Mouse (Mus musculus) kidney, embryonic 14.5 days (tissue): Measurements from ENCODE around the gene Pafah1b1. TPM values are rescaled to one million over a fixed set of nuclear protein-coding genes. Genes with fewer than 3 reads are reported as not detected.

ENCODE experiments used
- ATAC-seq: fragments of 200-750 bp; cut with Nextera tagmentation; 2 replicates; pipeline ENCODE4 v1.8.0; 2017; ENCODE audit warnings: moderate number of reproducible peaks, mild to moderate bottlenecking, moderate TSS enrichment, moderate library complexity; ENCODE audit not compliant: low FRiP score, low TSS enrichment
- H3K27ac ChIP-seq: fragments of 300-500 bp; sonication (generic); 2 replicates; pipeline ENCODE4 v1.5.1; 2014; ENCODE audit warnings: low read depth, mild to moderate bottlenecking, low read length, moderate library complexity, mixed read lengths
- H3K27me3 ChIP-seq: fragments of 300-500 bp; sonication (generic); 2 replicates; pipeline ENCODE4 v1.6.1; 2014; ENCODE audit warnings: mild to moderate bottlenecking, low read length; ENCODE audit not compliant: control insufficient read depth, insufficient read depth
- H3K36me3 ChIP-seq: fragments of 300-500 bp; sonication (generic); 2 replicates; pipeline ENCODE4 v1.6.1; 2014; ENCODE audit warnings: low read length, mixed read lengths; ENCODE audit not compliant: control insufficient read depth, insufficient read depth
- H3K4me1 ChIP-seq: fragments of 300-500 bp; sonication (generic); 2 replicates; pipeline ENCODE4 v1.6.1; 2014; ENCODE audit warnings: low read length, mixed read lengths; ENCODE audit not compliant: control insufficient read depth, insufficient read depth
- H3K4me2 ChIP-seq: fragments of 300-500 bp; sonication (generic); replicated peaks from 2 replicates; pipeline ENCODE4 v1.6.1; 2014; ENCODE audit warnings: low read depth, mild to moderate bottlenecking, low read length
- H3K4me3 ChIP-seq: fragments of 300-500 bp; sonication (generic); 2 replicates; pipeline ENCODE4 v1.5.1; 2014; ENCODE audit warnings: mild to moderate bottlenecking, low read length
- H3K9ac ChIP-seq: fragments of 300-500 bp; sonication (generic); 2 replicates; pipeline ENCODE4 v1.6.1; 2014; ENCODE audit warnings: low read depth, mild to moderate bottlenecking, low read length, moderate library complexity
- H3K9me3 ChIP-seq: fragments of 300-500 bp; sonication (generic); 2 replicates; pipeline ENCODE4 v1.6.1; 2016; ENCODE audit warnings: low read length; ENCODE audit not compliant: control insufficient read depth
- WGBS: fragments of 180-500 bp; shearing (Covaris S2); extraction: QIAGEN DNeasy Blood & Tissue Kit; methylation state at CpG from one replicate; pipeline ENCODE4 v1.1.7; 2014; 5-methylcytosine and 5-hydroxymethylcytosine counted together
- polyA plus RNA-seq: library from polyadenylated mRNA; unstranded; fragments of >200 nt; fragmentation: Nextera tagmentation; extraction: Ambion mirVana; gene quantifications from 2 replicates; pipeline ENCODE4 v1.2.1, GENCODE M21; 2014

The Pafah1b1 gene
- polyA plus RNA-seq, 1 experiment from 2014 or later = 74.1 TPM

DNA sequence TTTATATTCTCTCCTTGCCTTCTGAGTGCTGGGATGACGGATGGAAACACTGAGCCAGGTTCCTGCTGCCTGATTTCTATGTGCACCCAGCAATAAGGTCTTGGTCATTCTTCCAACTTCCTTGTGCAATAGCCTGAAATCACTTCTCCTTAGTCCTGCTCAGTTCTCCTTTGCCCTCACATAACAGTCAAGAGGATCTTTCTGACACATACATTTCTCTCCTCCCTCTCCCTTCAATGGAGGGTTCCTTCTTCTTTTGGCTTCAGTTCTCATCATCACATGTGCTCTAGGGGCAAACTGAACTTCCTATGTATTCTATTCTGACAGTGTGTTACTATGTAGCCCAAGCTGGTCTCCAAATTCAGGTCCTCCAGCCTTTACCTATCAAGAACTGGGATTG is 76.5 kb downstream of the Pafah1b1 start:
- H3K4me3 ChIP-seq = no peak overlapping the region
- no peak overlapping the region for H3K9ac ChIP-seq
- H3K27ac ChIP-seq = no peak overlapping the region

GRCm38 (mm10) chr11:74639628-74640027 is 84.8 kb downstream of the Pafah1b1 start:
- Histone ChIP-seq H3K36me3 (no peaks in the 10 kb centered on the region), H3K9ac (no peak overlapping the region), H3K9me3 (no peaks in the 10 kb centered on the region), H3K27me3 (no peaks in the 10 kb centered on the region; the same call in 1 of the 2 replicates), H3K4me2 (no peak overlapping the region), H3K4me1 (peaks cover 15% of the 10 kb centered on the region), H3K4me3 (no peak overlapping the region), H3K27ac (no peak overlapping the region)
- no peak for ATAC-seq
- 77% methylated on average over 1 of the region's 1 CpGs for WGBS

More for the DNA sequence above, 76.5 kb downstream of the Pafah1b1 start:
- Histone ChIP-seq H3K4me2 (no peak overlapping the region), H3K9me3 (no peaks in the 10 kb centered on the region), H3K36me3 (no peaks in the 10 kb centered on the region), H3K4me1 (peaks cover 30% of the 10 kb centered on the region), H3K27me3 (no peaks in the 10 kb centered on the region)
- ATAC-seq = no peak
- WGBS = 80% methylated on average over 1 of the region's 1 CpGs

DNA sequence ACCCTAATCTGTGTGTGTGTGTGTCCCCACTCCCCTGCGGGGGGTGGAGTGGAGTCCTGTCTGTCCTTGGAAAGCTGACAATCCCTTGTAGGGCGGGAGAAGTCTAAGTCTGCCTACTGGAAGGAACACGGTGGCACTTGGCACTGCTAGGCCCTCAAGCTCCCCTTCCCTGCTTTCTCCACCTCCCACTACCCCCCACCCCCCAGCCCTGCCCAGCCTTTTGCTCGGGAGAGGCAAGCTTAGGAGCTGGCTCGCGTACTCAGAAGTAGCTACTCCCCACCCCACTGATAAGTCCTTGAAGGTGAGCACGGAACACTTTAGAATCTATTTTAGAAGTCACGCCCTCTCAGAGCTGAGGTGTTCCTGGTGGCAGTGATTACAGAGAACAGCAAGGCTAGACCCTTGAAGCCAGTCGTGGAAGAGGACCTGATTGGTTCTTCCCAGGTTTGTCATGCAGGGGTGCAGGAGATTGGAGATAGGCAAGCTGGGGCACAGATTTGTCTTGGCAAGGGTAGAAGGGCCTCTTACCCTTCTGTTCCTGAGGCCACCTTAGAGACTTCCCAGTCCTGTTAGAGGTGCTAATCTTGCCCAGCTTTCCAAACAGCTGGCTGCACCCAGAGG is 85.6 kb downstream of the Pafah1b1 start:
- 7% methylated on average over 9 of the region's 9 CpGs for WGBS
- Histone ChIP-seq H3K27ac (peak overlapping the region; percentile 52; the same call in 1 of the 2 replicates), H3K27me3 (no peaks in the 10 kb centered on the region; the same call in 1 of the 2 replicates), H3K36me3 (no peaks in the 10 kb centered on the region), H3K9me3 (no peaks in the 10 kb centered on the region), H3K4me1 (peaks cover 15% of the 10 kb centered on the region), H3K4me2 (peak overlapping the region; percentile 94), H3K9ac (peak overlapping the region; percentile 83), H3K4me3 (peak overlapping the region; percentile 77)
- ATAC-seq = no peak; the same call in 1 of the 2 replicates

DNA sequence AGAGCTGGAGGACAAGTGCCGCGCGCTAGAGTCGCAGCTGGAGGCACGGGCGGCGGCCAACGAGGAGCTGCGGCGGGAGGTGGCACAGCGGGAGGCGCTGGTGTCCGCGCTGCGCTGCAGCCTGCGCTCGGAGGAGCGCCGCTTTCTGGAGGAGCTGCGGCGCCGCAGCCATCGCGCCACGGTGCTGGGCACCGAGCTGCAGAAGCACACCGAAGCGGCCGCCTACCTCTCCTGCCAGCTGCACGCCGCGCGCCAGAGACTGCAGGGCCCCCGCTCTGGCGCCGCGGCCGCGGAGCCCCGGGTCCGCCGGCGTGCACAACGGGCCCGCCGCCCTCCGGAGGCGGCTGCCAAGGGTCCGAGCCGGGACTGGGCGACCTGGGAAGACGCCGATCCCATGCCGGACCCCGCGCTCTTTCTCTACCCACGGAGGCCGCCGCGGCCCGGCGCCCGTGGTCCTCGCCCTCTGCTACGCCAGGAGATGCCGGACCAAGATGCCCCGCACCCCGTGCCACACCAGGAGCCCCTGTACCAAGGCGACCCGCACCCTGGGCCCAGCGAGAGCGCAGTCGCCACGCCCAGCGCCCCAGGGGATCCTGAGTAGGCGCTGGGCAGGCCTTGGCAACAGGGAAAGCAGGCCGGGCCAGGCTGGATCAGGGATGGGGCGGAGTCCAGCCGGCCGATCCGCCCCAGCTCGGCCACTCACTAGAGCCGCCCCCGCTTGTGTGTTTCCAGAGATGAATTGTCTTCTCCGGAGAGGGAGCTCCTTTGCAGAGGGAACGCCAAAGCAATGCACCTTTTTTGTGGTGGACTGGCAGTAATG is 86.3 kb downstream of the Pafah1b1 start:
- peak overlapping the region; percentile 83 for H3K9ac ChIP-seq
- no peaks in the 10 kb centered on the region; the same call in 1 of the 2 replicates for H3K27me3 ChIP-seq
- WGBS = under 1% methylated on average over 80 of the region's 86 CpGs
- peak overlapping the region; percentile 80 for H3K27ac ChIP-seq
- no peaks in the 10 kb centered on the region for H3K36me3 ChIP-seq
- peak; percentile 92 for ATAC-seq
- peaks cover 15% of the 10 kb centered on the region for H3K4me1 ChIP-seq
- no peaks in the 10 kb centered on the region for H3K9me3 ChIP-seq
- H3K4me3 ChIP-seq = peak overlapping the region; percentile 77
- H3K4me2 ChIP-seq = peak overlapping the region; percentile 94

- peak overlapping the region; percentile 77 for H3K4me3 ChIP-seq
- 25% methylated on average over 8 of the region's 8 CpGs for WGBS
- peak overlapping the region; percentile 83; the same call in 1 of the 2 replicates for H3K9ac ChIP-seq
- H3K27me3 ChIP-seq = no peaks in the 10 kb centered on the region; the same call in 1 of the 2 replicates
- H3K4me2 ChIP-seq = peak overlapping the region; percentile 94
- peak overlapping the region; percentile 80; the same call in 1 of the 2 replicates for H3K27ac ChIP-seq
- no peaks in the 10 kb centered on the region for H3K36me3 ChIP-seq
- H3K4me1 ChIP-seq = peaks cover 15% of the 10 kb centered on the region
- no peaks in the 10 kb centered on the region for H3K9me3 ChIP-seq
- no peak for ATAC-seq
These were observed 87.0 kb downstream of the Pafah1b1 start for GRCm38 (mm10) chr11:74637486-74637885.

- no peak for ATAC-seq
These were observed 89.8 kb downstream of the Pafah1b1 start for GRCm38 (mm10) chr11:74634490-74635275.

GRCm38 (mm10) chr11:74631880-74632789 is 92.3 kb downstream of the Pafah1b1 start:
- Histone ChIP-seq H3K36me3 (no peaks in the 10 kb centered on the region), H3K27me3 (no peaks in the 10 kb centered on the region), H3K4me3 (no peak overlapping the region), H3K4me1 (no peaks in the 10 kb centered on the region; the same call in 1 of the 2 replicates), H3K9ac (no peak overlapping the region), H3K27ac (no peak overlapping the region), H3K4me2 (no peak overlapping the region), H3K9me3 (no peaks in the 10 kb centered on the region)
- WGBS = 72% methylated on average over 7 of the region's 7 CpGs
- ATAC-seq = no peak

More at GRCm38 (mm10) chr11:74634490-74635275, 89.8 kb downstream of the Pafah1b1 start:
- H3K27ac ChIP-seq = no peak overlapping the region
- no peaks in the 10 kb centered on the region for H3K9me3 ChIP-seq
- no peak overlapping the region for H3K4me2 ChIP-seq
- no peak overlapping the region for H3K4me3 ChIP-seq
- 65% methylated on average over 5 of the region's 5 CpGs for WGBS
- peaks cover 15% of the 10 kb centered on the region for H3K4me1 ChIP-seq
- H3K27me3 ChIP-seq = no peaks in the 10 kb centered on the region
- no peak overlapping the region for H3K9ac ChIP-seq
- no peaks in the 10 kb centered on the region for H3K36me3 ChIP-seq

GRCm38 (mm10) chr11:74627481-74627880 is 97.0 kb downstream of the Pafah1b1 start:
- Histone ChIP-seq H3K9me3 (no peaks in the 10 kb centered on the region), H3K4me3 (no peak overlapping the region), H3K9ac (no peak overlapping the region), H3K27me3 (no peaks in the 10 kb centered on the region), H3K4me2 (no peak overlapping the region), H3K36me3 (no peaks in the 10 kb centered on the region), H3K27ac (no peak overlapping the region), H3K4me1 (no peaks in the 10 kb centered on the region)
- WGBS = 74% methylated on average over 3 of the region's 3 CpGs
- ATAC-seq = no peak
